Mouse (Mus musculus) intestine, embryonic 16.5 days (tissue): ENCODE measurements around the gene Atf6. TPM values are rescaled to one million over a fixed set of nuclear protein-coding genes. Genes with fewer than 3 reads are reported as not detected.

Experiments
- ATAC-seq: fragments of 200-750 bp; cut with Nextera tagmentation; 2 replicates; pipeline ENCODE4 v1.8.0; 2017; ENCODE audit warnings: moderate TSS enrichment, moderate library complexity
- H3K27ac ChIP-seq: fragments of 300-500 bp; sonication (generic); 2 replicates; pipeline ENCODE4 v1.5.1; 2014; ENCODE audit warnings: mild to moderate bottlenecking, low read length
- H3K27me3 ChIP-seq: fragments of 300-500 bp; sonication (generic); replicated peaks from 2 replicates; pipeline ENCODE4 v1.6.1; 2014; ENCODE audit warnings: low read length, control low read depth, mixed read lengths; ENCODE audit not compliant: control insufficient read depth, insufficient read depth
- H3K36me3 ChIP-seq: fragments of 300-500 bp; sonication (generic); 2 replicates; pipeline ENCODE4 v1.6.1; 2014; ENCODE audit warnings: low read length, control low read depth; ENCODE audit not compliant: control insufficient read depth, insufficient read depth
- H3K4me1 ChIP-seq: fragments of 300-500 bp; sonication (generic); 2 replicates; pipeline ENCODE4 v1.6.1; 2014; ENCODE audit warnings: low read length, control low read depth, mixed read lengths; ENCODE audit not compliant: control insufficient read depth, insufficient read depth
- H3K4me2 ChIP-seq: fragments of 300-500 bp; sonication (generic); 2 replicates; pipeline ENCODE4 v1.6.1; 2014; ENCODE audit warnings: low read depth, low read length, control low read depth
- H3K4me3 ChIP-seq: fragments of 300-500 bp; sonication (generic); 2 replicates; pipeline ENCODE4 v1.5.1; 2014; ENCODE audit warnings: mild to moderate bottlenecking, low read length
- H3K9ac ChIP-seq: fragments of 300-500 bp; sonication (generic); 2 replicates; pipeline ENCODE4 v1.6.1; 2014; ENCODE audit warnings: low read depth, low read length
- H3K9me3 ChIP-seq: fragments of 300-500 bp; sonication (generic); 2 replicates; pipeline ENCODE4 v1.6.1; 2016; ENCODE audit warnings: low read length, control low read depth; ENCODE audit not compliant: control insufficient read depth
- WGBS: fragments of 180-500 bp; shearing (Covaris S2); extraction: QIAGEN DNeasy Blood & Tissue Kit; methylation state at CpG from one replicate; pipeline ENCODE4 v1.1.7; 2014; 5-methylcytosine and 5-hydroxymethylcytosine counted together
- polyA plus RNA-seq: library from polyadenylated mRNA; unstranded; fragments of >200 nt; fragmentation: Nextera tagmentation; extraction: Ambion mirVana; gene quantifications from 2 replicates; pipeline ENCODE4 v1.2.1, GENCODE M21; 2015

Atf6 gene
- polyA plus RNA-seq, 1 experiment from 2014 or later = 8.0 TPM

GRCm38 (mm10) chr1:170886044-170886458, 18.5 kb upstream of the Atf6 start:
- no peaks in the 10 kb centered on the region for H3K9me3 ChIP-seq
- H3K36me3 ChIP-seq = no peaks in the 10 kb centered on the region
- peak overlapping the region; percentile 22; the same call in 1 of the 2 replicates for H3K4me3 ChIP-seq
- 0 out of 2 replicates have a peak overlapping the region, but pooled peaks have one; percentile 29 for H3K9ac ChIP-seq
- 15% methylated on average over 6 of the region's 6 CpGs for WGBS
- H3K27ac ChIP-seq = peak overlapping the region; percentile 66
- peaks cover 9% of the 10 kb centered on the region; the same call in 1 of the 2 replicates for H3K4me1 ChIP-seq
- no peak for ATAC-seq
- no peaks in the 10 kb centered on the region for H3K27me3 ChIP-seq
- H3K4me2 ChIP-seq = peak overlapping the region; percentile 81

DNA sequence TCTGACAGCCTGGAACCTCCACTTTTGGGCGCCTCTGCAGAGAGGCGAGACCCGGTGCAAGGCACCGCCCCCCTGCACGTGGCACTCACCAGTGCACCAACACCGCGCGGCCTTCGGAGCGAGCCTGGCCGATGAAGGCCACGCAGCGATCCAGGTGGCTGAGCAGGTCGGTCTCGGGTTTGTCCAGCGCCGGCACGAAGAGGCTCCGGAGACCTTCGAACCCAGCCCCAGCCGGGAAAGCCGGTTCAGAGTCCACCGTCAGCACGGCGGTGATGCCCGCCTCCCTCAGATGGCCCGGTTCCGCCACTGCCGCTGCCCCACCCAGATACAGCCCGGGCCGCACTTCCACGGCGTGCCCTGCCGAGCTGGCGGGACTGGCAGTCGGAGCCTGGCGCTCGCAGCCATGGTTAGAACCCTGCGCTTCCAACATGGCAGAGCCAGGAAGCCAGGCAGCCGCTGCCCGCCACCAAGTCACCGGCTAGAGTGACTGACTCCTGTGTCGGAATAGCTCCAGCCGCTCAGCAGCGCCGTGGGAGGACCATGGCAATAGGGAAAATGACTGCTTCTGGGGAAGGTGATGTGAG, 17.5 kb upstream of the Atf6 start, which contains the start of the genes Gm26620 and Dusp12:
TSS of gene Gm26620 (plus strand) at position 88 of the 584 bp plus-strand sequence.
TSS of gene Dusp12 (minus strand) at position 563 of the 584 bp plus-strand sequence.
- Histone ChIP-seq H3K4me1 (peaks cover 9% of the 10 kb centered on the region; the same call in 1 of the 2 replicates), H3K27ac (peak within 1 kb of the TSS; percentile 95), H3K9ac (peak within 1 kb of the TSS; percentile 90), H3K9me3 (no peaks in the 10 kb centered on the region), H3K27me3 (no peaks in the 10 kb centered on the region), H3K4me3 (peak within 1 kb of the TSS; percentile 88), H3K36me3 (no peaks in the 10 kb centered on the region), H3K4me2 (peak within 1 kb of the TSS; percentile 81)
- WGBS = under 1% methylated on average over 46 of the region's 46 CpGs
- ATAC-seq = peak; percentile 91

GRCm38 (mm10) chr1:170884390-170884789, 16.8 kb upstream of the Atf6 start:
- H3K36me3 ChIP-seq = peaks cover 2% of the 10 kb centered on the region; the same call in 1 of the 2 replicates

DNA sequence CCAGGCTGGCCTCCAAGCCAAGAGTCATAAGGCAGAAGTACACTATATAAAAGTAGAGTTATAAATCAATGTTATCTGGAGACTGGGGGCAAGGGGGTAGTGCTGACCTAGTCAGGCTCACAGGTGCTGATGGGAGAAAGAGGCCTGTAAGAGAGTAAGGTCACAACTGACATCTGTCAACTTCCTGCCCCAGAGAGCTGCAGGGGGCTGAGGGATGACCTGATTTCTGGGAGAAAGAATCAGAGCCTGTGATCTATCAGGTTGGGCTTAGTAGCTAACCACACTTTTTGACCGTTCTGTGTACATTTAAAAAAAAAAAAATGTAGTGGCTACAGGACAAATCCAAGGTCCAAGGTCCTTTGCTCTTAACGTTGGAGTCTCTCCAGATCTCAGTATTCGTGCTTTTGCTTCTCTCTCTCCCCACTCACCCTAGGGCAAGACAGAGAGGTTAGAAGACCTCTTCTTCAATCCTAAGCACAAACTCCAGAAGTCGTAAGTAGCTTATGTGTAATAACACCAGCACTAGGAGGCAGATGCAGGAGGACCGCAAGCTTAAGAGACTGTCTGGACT, 15.4 kb upstream of the Atf6 start:
- Histone ChIP-seq H3K4me2 (peak overlapping the region; percentile 81), H3K4me1 (peaks cover 6% of the 10 kb centered on the region; the same call in 1 of the 2 replicates), H3K4me3 (peak overlapping the region; percentile 88), H3K9me3 (no peaks in the 10 kb centered on the region), H3K27ac (peak overlapping the region; percentile 95), H3K27me3 (no peaks in the 10 kb centered on the region), H3K36me3 (peaks cover 8% of the 10 kb centered on the region; the same call in 1 of the 2 replicates), H3K9ac (0 out of 2 replicates have a peak overlapping the region, but pooled peaks have one; percentile 90)
- peak; percentile 45 for ATAC-seq
- WGBS = 47% methylated on average over 5 of the region's 5 CpGs

More at GRCm38 (mm10) chr1:170884390-170884789, 16.8 kb upstream of the Atf6 start:
- no peaks in the 10 kb centered on the region for H3K9me3 ChIP-seq
- H3K27ac ChIP-seq = peak overlapping the region; percentile 95
- H3K4me1 ChIP-seq = peaks cover 8% of the 10 kb centered on the region; the same call in 1 of the 2 replicates
- H3K27me3 ChIP-seq = no peaks in the 10 kb centered on the region
- H3K4me3 ChIP-seq = peak overlapping the region; percentile 88
- H3K9ac ChIP-seq = peak overlapping the region; percentile 90
- 12% methylated on average over 8 of the region's 8 CpGs for WGBS
- ATAC-seq = peak; percentile 16; the same call in 1 of the 2 replicates
- H3K4me2 ChIP-seq = peak overlapping the region; percentile 81

GRCm38 (mm10) chr1:170876906-170877305, 9.3 kb upstream of the Atf6 start:
- Histone ChIP-seq H3K36me3 (peaks cover 13% of the 10 kb centered on the region), H3K4me3 (no peak overlapping the region), H3K9ac (no peak overlapping the region), H3K27ac (no peak overlapping the region), H3K4me1 (no peaks in the 10 kb centered on the region), H3K4me2 (no peak overlapping the region), H3K9me3 (no peaks in the 10 kb centered on the region), H3K27me3 (no peaks in the 10 kb centered on the region)
- ATAC-seq = no peak
- 94% methylated on average over 5 of the region's 5 CpGs for WGBS

GRCm38 (mm10) chr1:170875676-170876075, 8.1 kb upstream of the Atf6 start:
- Histone ChIP-seq H3K27me3 (no peaks in the 10 kb centered on the region), H3K4me2 (no peak overlapping the region), H3K4me3 (no peak overlapping the region), H3K4me1 (no peaks in the 10 kb centered on the region), H3K36me3 (peaks cover 13% of the 10 kb centered on the region), H3K27ac (peak overlapping the region; percentile 3; the same call in 1 of the 2 replicates), H3K9ac (no peak overlapping the region), H3K9me3 (no peaks in the 10 kb centered on the region)
- peak; percentile 67 for ATAC-seq
- WGBS = 60% methylated on average over 3 of the region's 3 CpGs

DNA sequence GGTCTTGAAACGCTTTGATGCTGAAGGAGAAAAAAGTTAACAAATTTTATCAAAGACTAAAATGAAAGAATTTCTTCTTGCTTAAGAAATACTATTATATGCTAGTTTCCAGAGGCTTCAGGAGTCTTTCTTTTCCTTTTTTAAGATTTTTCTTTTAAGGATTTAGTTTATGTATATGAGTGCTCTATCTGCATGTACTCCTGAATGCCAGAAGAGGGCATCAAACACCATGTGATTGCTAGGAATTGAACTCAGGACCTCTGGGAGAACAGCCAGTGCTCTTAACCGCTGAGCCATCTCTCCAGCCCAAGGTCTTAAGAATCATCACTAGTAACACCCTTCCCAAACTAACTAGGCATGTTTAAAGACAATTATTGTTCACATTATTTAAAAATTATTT, 4.4 kb upstream of the Atf6 start:
- ATAC-seq = no peak
- H3K4me1 ChIP-seq = no peaks in the 10 kb centered on the region
- WGBS = 92% methylated on average over 2 of the region's 2 CpGs
- no peak overlapping the region for H3K9ac ChIP-seq
- no peaks in the 10 kb centered on the region for H3K27me3 ChIP-seq
- H3K9me3 ChIP-seq = no peaks in the 10 kb centered on the region
- no peak overlapping the region for H3K4me3 ChIP-seq
- H3K27ac ChIP-seq = no peak overlapping the region
- peaks cover 4% of the 10 kb centered on the region for H3K36me3 ChIP-seq
- no peak overlapping the region for H3K4me2 ChIP-seq

DNA sequence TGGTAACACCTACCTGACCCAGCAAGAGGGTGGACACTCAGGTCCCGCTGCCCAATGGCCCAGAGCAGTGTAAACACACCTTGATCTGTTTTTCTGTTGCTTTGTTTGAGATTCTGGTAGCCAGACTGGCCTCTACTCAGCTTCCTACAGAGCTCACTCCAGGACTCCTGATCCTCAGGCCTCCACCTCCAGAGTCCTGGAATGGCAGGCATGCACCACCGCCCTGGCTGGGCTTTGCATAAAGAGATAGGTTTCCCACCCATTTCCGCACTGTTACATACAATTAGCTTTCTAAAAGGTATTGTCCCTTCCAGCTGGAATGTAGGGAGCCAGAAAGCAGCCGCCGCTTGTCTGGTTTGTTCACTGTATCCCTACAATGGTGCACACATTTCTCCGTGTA, 3.8 kb upstream of the Atf6 start:
- no peak for ATAC-seq
- Histone ChIP-seq H3K36me3 (peaks cover 4% of the 10 kb centered on the region), H3K4me3 (no peak overlapping the region), H3K27me3 (no peaks in the 10 kb centered on the region), H3K4me1 (no peaks in the 10 kb centered on the region), H3K9ac (no peak overlapping the region), H3K27ac (no peak overlapping the region; the same call in 1 of the 2 replicates), H3K9me3 (no peaks in the 10 kb centered on the region), H3K4me2 (no peak overlapping the region)
- 87% methylated on average over 6 of the region's 6 CpGs for WGBS

- Histone ChIP-seq H3K9ac (peak overlapping the region; percentile 62), H3K27me3 (no peaks in the 10 kb centered on the region), H3K4me3 (peak overlapping the region; percentile 67), H3K4me2 (peak overlapping the region; percentile 66), H3K36me3 (no peaks in the 10 kb centered on the region; the same call in 1 of the 2 replicates), H3K27ac (no peak overlapping the region), H3K9me3 (no peaks in the 10 kb centered on the region), H3K4me1 (no peaks in the 10 kb centered on the region)
- peak; percentile 39 for ATAC-seq
- 17% methylated on average over 14 of the region's 14 CpGs for WGBS
Observed at GRCm38 (mm10) chr1:170868905-170869283, 1.3 kb upstream of the Atf6 start.
